Mouse (Mus musculus) frontal cortex, postnatal 14 days (tissue): ENCODE measurements around the gene Pgm1.

ENCODE experiments used
- DNase-seq, 2 experiments: peaks; one replicate each; pipeline ENCODE4 v3.0.0; 2022; ENCODE audit warnings: low spot score in 2 of 2

Pgm1 gene

DNA sequence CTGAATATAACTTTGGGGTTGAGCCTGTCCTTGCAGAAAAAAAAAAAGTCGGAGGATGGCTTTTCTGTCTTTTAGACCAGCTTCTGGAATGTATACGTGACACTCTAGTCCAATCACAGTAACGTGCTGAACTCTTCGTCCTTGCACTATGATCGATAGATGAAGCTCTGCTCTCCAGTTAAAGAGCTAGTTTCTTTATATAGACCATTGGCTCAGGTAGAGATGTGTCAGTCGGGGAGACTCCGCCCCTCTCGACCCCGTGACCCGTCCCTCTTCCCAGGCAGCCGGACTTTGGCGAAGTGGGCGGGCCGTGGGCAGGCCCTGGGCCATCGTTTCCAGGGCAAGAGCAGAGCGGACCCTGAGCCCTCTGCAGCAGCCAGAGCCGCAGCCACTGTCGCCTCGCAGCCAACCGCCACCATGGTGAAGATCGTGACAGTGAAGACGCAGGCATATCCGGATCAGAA, at the start of gene Pgm1:
TSS of gene Pgm1 (plus strand) at position 266 of the 464 bp plus-strand sequence.
- peak in 1 of 2 experiments; percentile 71 for DNase-seq

DNA sequence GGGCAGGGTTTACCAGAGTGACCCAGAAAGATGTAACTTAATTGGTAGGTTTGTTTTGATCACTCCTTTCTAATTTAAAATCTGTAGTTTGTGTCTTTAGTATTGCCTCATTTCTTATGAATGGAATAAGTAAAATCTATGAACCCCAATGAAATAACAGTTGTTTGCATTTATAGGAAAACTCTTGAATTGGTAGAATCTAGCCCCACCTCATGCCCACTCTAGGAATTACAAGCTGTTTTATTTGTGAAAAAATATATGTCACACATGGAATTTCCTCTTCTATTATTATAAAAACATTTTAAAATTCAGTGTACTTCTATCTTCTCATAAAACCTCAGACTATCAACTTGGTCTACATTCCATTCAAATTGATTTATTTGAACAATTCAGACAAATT, 47.3 kb upstream of the Pgm1 start:
- no peak for DNase-seq

DNA sequence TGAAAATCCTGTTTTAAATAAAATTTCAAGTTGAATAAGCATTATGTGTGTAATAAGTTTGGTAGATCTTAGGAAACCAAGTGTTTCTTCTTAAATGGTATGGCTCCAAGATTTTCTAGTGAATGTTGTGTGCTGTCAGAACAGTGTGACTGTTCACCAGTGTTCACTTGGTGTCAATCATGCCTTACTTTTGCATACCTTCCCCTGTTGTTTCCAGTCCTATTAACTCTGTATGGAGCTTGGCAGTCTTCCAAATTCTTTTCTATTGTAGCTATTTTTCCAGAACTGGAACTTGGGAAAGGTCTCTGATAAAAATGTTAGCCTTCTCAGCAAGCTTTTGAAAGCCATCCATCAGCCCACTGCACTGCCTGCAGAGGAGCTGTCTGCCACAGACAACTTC, 46.8 kb upstream of the Pgm1 start:
- no peak for DNase-seq

DNA sequence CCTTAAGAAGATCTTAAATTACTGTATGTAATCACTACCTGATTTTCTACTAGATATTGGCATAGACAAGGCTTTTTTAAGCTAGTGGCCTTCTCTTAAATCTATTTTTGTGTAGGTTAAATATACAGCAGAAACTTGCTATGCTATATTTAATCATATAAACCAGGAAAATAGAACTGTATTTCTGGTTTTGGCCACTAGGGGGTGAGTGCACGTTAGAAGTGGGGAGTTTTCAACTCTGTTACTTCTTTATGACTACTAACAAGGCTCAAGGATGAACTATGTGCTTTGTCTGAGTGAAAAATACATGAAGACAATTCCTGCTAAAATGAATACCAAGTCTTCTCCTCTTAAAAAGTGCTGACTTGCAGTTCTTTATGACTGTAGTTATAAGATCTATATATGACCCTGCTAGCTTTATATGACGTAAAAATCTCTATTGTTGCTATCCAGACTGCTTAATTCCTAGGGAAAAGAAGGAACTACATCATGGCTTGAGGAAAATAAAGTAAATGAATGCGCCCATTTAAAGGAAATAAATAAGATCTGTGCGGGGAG, 15.2 kb upstream of the Pgm1 start:
- no peak for DNase-seq

DNA sequence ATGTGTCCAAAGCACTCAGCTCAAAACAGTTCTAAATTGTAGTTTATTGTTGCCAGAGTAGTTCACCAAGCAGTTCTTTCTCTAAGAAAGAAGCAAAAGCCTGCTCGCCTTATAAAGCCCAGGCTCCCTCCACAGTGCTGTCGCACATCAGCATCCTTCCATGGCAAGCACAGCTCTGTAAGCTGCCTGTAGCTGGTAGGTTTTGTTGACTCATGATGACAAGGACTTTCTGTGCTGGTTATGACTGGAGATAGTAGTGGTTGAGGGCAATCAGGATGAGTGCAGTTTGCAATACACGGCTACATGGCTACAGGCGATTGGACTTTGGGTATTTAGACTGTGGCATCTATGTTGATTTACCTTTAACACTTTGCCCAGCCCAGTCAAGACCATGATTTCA, 2.8 kb upstream of the Pgm1 start:
- DNase-seq = no peak

DNA sequence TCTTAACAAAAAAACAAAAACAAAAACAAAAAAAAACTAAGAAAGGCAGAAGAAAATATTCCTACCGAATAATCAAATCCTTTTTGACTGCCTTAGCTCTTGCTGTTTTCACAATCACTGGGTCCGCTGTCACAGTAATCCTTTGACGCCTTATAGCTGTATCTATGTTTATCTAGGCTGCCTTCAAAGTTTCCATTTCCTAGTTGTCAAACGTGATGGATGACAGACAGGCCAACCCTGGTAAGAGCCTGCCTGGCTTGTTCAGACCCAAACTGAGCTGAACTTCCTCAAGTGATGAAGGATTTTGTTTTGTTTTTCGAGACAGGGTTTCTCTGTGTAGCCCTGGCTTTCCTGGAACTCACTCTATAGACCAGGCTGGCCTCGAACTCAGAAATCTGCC, 693 bp upstream of the Pgm1 start:
- no peak for DNase-seq

DNA sequence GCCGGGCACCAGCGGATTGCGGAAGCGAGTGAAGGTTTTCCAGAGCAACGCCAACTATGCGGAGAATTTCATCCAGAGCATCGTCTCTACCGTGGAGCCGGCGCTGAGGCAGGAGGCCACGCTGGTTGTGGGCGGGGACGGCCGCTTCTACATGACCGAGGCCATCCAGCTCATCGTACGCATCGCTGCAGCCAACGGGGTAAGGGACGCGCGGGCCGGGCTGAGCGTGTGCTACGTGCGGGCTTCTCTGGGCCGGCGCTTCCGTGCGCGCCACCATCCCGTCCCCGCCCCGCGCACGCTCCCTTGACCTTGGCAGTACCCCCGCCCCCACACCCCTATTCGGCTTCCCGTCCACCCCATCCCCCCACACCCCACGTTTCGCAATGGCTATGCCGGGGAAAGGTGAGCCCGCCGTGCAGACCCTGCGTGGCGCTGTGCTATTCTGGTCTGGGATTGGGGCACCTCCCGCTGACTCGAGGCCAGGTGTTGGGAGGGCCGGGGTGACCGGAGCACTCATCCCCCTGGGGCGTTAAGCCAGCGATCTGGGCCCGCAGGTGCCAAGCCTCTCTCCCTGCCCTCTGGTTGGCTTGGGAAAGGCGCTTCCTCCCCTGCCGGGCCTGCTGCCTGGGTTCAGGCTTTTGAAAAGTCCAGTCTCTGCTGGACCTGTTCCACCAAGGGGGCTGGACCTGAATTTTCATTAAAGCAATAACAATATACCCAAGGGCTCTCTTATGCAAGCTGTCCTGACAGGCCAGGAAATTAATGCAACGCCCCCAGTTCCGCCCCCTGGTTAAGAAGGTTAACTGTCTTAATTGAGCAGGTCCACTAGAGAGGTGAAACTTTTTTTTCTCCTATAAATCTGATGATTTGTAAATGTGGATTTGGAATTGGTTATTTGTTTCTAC, 651 bp downstream of the Pgm1 start, which contains the start of gene Itgb3bp:
TSS of gene Itgb3bp (minus strand) at position 201 of the 905 bp plus-strand sequence.
- DNase-seq = peak; percentile 40 to 55

DNA sequence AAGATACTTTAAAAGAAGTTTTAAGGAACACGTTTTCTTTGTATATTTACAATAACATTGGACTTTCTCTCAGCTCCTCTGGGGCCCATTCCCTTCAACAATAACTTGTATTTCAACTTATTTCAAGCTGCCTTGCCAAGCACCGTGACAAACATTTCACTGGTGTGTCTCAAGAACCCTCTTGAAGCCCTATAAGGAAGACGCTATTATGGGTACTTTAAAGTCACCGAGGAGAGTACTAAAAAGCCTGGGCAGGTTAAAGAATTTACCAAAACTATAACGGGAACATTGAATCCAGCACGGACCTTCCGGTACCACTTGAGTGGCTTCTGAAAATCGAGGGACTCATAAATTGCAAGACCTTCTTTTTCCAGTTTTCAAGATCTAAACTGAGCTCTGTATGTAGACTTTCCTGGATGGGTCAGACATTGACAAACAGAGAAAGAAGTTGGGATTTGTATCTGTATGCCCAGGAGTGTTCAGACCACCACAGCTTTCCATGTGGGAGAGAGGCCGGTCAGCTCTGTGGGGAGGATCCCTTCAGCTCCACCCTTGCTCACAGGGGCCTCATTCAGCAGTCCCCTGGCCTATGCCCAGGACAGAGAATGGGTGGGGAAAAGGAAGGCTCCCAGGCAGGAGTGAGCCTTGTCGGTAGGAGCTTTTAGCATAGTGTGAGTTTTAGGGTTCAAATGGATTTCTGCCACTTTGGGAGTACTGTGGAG, 1.5 kb downstream of the Pgm1 start:
- no peak for DNase-seq

DNA sequence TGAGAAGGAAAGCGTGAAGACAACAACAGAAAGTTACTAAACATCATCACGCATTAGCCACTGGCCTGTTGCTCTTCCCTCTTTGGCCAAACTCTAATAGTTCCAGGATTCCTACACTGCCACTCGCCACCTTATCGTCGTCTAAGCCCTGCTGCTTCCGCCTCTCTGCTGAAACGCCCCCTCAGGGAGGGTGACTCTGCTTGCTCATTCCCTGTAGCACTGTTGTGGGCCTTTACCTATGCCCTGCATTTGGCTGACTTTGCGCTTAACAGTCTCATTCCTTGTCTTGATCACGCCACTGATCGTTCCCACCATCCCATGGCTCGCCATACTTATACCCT, 2.0 kb downstream of the Pgm1 start:
- no peak for DNase-seq

DNA sequence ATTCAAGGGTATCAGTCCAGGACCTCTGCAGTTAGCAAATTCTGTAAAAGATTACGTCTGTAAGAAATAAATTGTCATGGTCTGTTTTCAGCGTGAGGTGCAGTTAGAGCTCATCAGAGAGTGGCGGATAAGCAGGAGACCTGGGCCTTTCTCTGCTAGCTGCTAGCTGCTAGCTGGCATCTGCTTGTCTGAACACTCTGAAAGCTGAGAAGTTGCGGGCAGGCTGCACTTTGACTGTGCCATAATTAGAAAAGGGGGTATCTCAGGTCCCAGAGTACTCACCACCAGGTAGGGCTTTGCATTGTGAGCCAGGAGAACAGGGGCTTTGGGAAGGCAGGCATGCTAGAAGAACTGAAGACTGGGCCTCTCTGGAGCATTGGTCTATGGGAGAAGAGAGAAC, 2.6 kb downstream of the Pgm1 start:
- no peak for DNase-seq

DNA sequence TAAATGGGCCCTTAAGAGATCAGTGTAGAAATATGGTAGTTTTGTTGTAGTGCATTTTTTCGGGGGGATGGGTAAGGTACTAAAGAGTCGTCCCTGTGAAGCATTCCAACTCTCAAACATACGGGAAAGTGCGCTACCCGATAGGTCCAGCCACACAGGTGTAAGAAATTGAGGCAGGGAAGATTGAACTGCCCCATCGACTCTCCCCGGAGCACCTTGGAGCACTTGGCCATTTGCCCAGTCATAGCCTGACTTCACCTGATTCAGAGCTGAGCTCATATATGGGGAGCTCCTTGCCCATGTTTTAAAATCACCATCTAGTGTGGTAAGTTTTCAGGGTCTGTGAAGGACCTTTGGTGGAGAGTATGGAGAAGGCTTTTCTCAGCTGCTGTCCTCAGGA, 5.6 kb downstream of the Pgm1 start:
- no peak for DNase-seq

DNA sequence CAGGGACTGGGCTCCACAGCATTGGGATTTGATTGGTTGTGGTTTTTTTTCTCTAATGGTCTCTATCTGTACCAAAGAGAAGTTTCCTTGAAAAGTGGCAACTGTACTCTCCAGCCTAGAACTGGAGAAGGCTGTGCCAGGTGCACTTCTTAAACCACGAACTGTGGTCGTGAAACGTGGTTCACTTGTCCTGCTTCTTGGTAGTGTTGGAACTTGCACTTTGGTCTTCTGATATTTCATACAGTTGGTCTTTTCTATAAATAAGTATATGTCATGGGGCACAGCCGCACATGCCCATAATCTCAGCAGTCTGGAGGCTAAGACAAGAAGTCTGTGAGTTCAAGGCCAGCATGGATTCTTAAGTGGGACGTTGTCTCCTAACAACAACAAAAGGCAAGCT, 7.1 kb downstream of the Pgm1 start:
- DNase-seq = no peak

DNA sequence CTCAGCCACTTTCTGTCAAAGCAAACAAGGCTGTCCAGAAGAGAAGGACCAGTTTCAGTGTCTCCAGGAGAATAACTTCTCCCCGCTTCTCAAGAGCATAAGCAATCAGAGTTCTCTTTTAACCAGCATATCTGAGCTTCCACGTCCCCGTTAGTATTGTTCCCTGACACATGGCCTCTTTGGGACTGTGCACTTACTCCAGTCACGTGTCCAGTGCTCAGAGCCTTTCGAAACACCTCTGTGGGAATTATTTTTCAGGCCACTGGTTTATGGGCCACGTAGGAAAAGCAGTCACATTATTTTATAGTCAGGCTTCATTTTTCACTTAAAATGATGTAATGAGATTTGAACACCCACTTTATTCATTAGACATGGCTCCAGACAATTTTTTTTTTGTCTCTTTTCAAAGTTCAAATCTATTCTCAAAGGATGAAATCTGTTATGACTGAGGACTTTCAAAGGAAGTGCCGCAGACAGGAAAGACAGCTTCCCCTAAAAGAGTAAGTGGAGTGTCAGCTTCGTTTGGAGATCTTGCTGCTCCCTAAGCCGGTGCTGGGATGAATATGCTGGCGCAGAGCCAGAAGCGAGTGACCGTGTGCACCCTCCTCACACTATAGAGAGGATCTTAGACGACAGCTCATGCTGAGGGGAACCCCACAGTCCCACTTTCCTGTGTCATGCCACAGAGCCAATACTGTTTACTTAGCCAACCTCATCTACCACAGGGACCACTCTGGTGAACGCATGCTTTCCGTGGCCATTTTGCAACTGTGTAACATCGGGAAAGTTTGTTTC, 10.7 kb downstream of the Pgm1 start:
- no peak for DNase-seq

DNA sequence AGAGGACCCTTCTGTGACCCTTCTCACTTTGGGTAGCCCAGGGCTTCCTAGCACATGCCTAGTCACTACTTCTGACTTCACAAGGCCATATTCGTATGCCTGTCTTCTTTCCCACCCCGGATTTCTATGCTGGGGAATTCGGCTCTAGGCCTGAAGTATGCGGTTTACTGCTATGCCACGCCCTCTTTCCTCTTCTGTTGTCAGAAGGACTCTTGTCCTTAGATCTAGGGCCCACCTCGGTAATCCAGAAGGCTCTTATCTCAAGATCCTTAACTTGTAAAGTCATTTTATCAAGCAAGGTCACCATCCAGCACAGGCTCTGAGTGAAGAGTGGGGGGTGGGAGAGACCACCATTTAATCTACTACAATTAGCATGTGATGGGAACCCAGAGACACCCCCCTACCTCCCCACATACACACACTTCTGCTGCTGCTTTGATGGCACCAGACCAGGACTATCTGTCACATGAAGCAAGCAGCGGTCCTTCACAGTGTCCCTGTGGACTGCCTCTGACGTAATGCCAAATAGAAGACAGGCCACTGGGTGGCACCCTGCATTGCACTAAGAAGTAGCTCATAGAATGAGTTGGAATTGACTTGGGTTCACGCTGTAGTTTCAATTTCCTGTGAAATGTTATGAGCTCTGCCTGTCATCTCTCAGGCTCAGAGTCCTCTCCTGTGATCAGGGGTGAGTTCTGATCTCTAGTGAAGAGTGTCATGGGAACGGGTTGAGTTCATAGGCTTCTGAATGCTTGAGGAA, 12.6 kb downstream of the Pgm1 start:
- DNase-seq = no peak

DNA sequence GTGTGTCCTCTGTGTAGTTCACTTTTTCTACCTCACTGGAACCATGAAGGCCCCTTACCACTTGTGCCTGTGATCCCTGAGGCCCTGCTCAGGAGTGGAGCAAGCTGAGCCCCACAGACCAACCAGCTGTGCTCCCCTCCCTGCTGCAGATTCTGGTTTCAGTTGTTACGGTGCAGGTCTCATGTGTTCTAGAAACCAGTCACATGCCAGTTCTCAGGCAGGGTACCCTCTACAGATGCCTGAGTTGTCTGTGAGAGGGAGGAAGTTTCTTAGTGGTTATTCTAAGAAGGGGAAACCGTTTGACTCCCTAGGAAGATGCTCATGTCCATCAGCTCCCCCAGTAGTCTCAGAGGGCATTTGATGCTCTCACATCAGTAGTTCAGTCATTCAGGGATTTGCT, 15.4 kb downstream of the Pgm1 start:
- no peak for DNase-seq

DNA sequence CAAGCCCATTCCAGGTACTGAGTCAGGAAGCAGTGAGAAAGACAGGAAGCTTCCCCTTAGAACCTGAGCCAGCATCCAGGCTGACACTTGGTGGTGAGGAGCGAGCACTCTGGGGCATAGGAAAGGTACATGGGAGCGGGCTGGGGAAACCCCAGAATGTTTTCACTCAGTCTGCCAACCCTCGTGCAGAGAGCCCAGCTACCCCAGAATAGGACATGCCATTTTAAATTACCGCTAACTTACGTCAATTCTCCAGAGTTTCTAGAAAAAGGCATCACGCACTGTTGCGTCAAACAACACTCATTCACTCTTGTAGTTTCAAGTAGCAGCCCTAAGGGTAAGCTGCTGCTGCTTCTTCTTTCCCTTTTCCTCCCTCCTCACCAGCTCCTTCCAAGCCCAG, 15.8 kb downstream of the Pgm1 start:
- DNase-seq = no peak

DNA sequence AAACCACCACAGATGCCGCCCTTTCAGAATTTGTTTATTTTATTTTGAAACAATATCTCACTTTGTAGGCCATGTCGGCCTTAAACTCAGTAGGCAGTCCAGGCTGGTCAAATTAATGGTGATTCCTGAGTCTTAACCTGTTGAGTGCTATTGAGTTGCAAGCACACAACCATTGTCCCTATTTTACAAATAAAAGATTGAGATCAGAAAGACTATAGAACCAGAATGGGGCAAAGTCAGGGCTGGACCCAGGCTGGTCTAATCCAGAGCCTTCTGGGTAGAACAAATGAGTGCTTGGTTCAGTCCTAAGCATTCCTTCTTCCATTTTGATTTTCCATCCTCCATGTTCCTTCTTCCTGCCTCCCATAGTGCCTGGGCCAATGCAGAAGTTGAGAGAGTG, 17.3 kb downstream of the Pgm1 start:
- DNase-seq = no peak

DNA sequence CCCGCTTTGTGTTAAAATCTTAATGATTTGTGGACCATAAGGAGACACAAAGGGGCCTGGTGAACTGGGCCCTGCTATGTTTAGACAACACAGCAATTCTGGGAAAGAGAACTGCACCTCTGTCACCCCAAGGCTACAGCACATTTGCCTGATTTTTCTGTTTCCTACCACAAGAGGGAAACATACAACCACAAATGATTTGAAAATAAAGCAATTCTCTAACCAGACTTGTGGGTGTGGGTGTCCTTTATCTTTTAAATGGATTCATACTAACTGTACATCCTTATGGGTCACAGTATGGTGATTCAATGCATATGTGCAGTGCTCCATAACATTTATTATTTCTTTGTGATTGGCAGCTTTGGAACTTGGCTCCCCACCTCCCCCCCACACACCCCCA, 18.0 kb downstream of the Pgm1 start:
- DNase-seq = no peak

DNA sequence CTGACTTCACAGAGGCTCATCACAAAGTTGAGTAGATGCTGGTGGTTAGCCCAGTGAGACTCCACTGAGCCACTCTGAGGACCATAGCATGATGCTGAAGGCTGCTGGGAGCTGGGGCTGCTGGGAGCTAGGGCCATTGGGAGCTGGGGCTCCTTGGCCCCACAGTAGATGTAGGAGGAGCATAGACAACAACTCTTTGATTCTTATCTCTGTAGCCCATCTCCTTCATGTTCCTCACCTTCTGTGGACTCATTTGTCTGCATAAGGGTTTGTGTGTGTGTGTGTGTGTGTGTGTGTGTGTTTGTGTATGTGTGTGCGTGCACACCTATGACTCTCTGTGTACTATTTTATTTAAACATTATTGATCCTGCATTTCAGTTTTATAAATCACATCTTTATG, 18.7 kb downstream of the Pgm1 start:
- DNase-seq = no peak

DNA sequence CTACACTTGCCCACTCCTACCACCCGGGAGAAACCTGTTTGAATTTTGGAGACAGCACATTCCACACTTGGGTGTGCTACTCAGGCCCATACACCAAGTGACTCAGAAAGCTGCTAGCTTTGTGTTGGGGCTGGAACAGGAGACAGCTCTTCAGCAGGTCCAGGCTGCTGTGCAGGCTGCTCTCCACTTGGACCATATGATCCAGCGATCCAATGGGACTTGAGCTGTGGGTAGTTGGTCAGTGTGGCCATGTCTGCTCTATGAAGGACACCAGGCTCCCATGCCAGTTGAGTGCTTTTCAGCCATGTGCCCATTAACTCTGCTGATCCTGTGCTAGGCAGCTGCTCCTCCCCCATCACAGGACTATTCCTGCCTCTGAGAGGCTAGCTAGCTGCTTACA, 24.7 kb downstream of the Pgm1 start:
- no peak for DNase-seq

DNA sequence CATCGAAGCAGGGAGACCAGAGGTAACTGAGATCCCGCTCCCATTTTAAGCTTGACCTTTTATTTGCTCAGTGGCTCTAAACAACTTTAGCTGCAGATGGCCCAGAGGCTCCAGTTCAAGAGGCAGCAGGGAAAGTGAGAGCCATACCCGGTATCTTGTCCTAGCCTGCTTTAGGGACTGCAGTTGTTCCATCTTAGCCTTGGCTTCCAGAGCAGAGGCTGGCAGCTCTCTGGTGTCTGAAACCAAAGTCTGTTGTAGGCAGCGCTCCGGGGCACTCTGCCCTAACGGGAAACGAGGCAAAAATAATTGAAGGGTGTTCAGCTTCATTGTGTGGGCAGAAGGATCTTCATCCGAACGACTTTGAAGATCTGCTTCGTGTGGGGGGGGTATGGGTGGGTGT, 26.2 kb downstream of the Pgm1 start:
- no peak for DNase-seq
